Mouse (Mus musculus): ENCODE measurements around the gene Zfc3h1. TPM values are rescaled to one million over a fixed set of nuclear protein-coding genes. Genes with fewer than 3 reads are reported as not detected.

Gene Zfc3h1
- polyA plus RNA-seq (2016; fragmentation: Nextera tagmentation; extraction: Ambion mirVana): 26.1 and 26.7 TPM in 2 replicates

GRCm38 (mm10) chr10:115384221-115385017, at the start of gene Zfc3h1, which contains the start of gene Thap2:
Gene Zfc3h1 (plus strand): TSS chr10:115384959.
Gene Thap2 (minus strand): TSS chr10:115384443.
- H3K9ac ChIP-seq: peak within 1 kb of the TSS; percentile 94
- peaks cover 5% of the 10 kb centered on the region; the same call in 1 of the 2 replicates for H3K36me3 ChIP-seq (replicated peaks)
- ATAC-seq (ENCODE audit: low FRiP score): peak; percentile 96
- peak within 1 kb of the TSS; percentile 81 for H3K4me2 ChIP-seq
- H3K4me1 ChIP-seq: peaks cover 41% of the 10 kb centered on the region
- H3K27me3 ChIP-seq: no peaks in the 10 kb centered on the region
- H3K9me3 ChIP-seq: no peaks in the 10 kb centered on the region
- WGBS: under 1% methylated on average over 65 of the region's 65 CpGs
- peak within 1 kb of the TSS; percentile 99 for H3K27ac ChIP-seq
- peak within 1 kb of the TSS; percentile 90 for H3K4me3 ChIP-seq (replicated peaks)

GRCm38 (mm10) chr10:115336901-115337300, 47.9 kb upstream of the Zfc3h1 start:
- no peaks in the 10 kb centered on the region for H3K4me1 ChIP-seq
- peaks cover 9% of the 10 kb centered on the region for H3K36me3 ChIP-seq (replicated peaks)
- no peak overlapping the region for H3K4me3 ChIP-seq (replicated peaks)
- ATAC-seq (ENCODE audit: low FRiP score): no peak
- H3K27me3 ChIP-seq: no peaks in the 10 kb centered on the region
- H3K4me2 ChIP-seq: no peak overlapping the region
- no peak overlapping the region for H3K9ac ChIP-seq
- no peak overlapping the region for H3K27ac ChIP-seq
- H3K9me3 ChIP-seq: no peaks in the 10 kb centered on the region
- 88% methylated on average over 4 of the region's 4 CpGs for WGBS

- Histone ChIP-seq H3K9ac (no peak overlapping the region), H3K4me2 (no peak overlapping the region), H3K27ac (no peak overlapping the region), H3K27me3 (no peaks in the 10 kb centered on the region), H3K4me1 (no peaks in the 10 kb centered on the region), H3K9me3 (no peaks in the 10 kb centered on the region), H3K36me3 (replicated peaks) (peaks cover 30% of the 10 kb centered on the region), H3K4me3 (replicated peaks) (no peak overlapping the region)
- ATAC-seq (ENCODE audit: low FRiP score): no peak
- WGBS: 94% methylated on average over 7 of the region's 7 CpGs
These were observed 44.9 kb upstream of the Zfc3h1 start for GRCm38 (mm10) chr10:115339820-115340328.

- Histone ChIP-seq H3K4me1 (no peaks in the 10 kb centered on the region), H3K36me3 (replicated peaks) (peaks cover 45% of the 10 kb centered on the region), H3K4me2 (no peak overlapping the region), H3K9ac (no peak overlapping the region), H3K4me3 (replicated peaks) (no peak overlapping the region), H3K27me3 (no peaks in the 10 kb centered on the region), H3K27ac (no peak overlapping the region), H3K9me3 (no peaks in the 10 kb centered on the region)
- no peak for ATAC-seq (ENCODE audit: low FRiP score)
- 88% methylated on average over 4 of the region's 4 CpGs for WGBS
These were observed 41.9 kb upstream of the Zfc3h1 start for GRCm38 (mm10) chr10:115342771-115343425.

- Histone ChIP-seq H3K27ac (no peak overlapping the region), H3K27me3 (no peaks in the 10 kb centered on the region), H3K4me2 (no peak overlapping the region), H3K9me3 (no peaks in the 10 kb centered on the region), H3K9ac (no peak overlapping the region), H3K4me1 (0 out of 2 replicates have a peak, but pooled peaks cover 3% of the 10 kb centered on the region), H3K4me3 (replicated peaks) (no peak overlapping the region), H3K36me3 (replicated peaks) (peaks cover 36% of the 10 kb centered on the region)
- no peak for ATAC-seq (ENCODE audit: low FRiP score)
These were observed 38.3 kb upstream of the Zfc3h1 start for GRCm38 (mm10) chr10:115346444-115346843.

- no peaks in the 10 kb centered on the region for H3K27me3 ChIP-seq
These were observed 36.6 kb upstream of the Zfc3h1 start for GRCm38 (mm10) chr10:115348131-115348530.

GRCm38 (mm10) chr10:115349029-115349428, 35.7 kb upstream of the Zfc3h1 start:
- Histone ChIP-seq H3K27ac (no peak overlapping the region), H3K9ac (no peak overlapping the region), H3K36me3 (replicated peaks) (peaks cover 18% of the 10 kb centered on the region), H3K27me3 (no peaks in the 10 kb centered on the region), H3K4me2 (no peak overlapping the region), H3K4me3 (replicated peaks) (no peak overlapping the region), H3K9me3 (no peaks in the 10 kb centered on the region), H3K4me1 (0 out of 2 replicates have a peak, but pooled peaks cover 3% of the 10 kb centered on the region)
- 67% methylated on average over 10 of the region's 10 CpGs for WGBS
- ATAC-seq (ENCODE audit: low FRiP score): peak; percentile 49; the same call in 1 of the 2 replicates

More at GRCm38 (mm10) chr10:115348131-115348530, 36.6 kb upstream of the Zfc3h1 start:
- no peaks in the 10 kb centered on the region for H3K9me3 ChIP-seq
- H3K4me2 ChIP-seq: no peak overlapping the region
- WGBS: 86% methylated on average over 6 of the region's 6 CpGs
- 0 out of 2 replicates have a peak, but pooled peaks cover 3% of the 10 kb centered on the region for H3K4me1 ChIP-seq
- H3K9ac ChIP-seq: no peak overlapping the region
- no peak overlapping the region for H3K4me3 ChIP-seq (replicated peaks)
- no peak for ATAC-seq (ENCODE audit: low FRiP score)
- H3K36me3 ChIP-seq (replicated peaks): peaks cover 23% of the 10 kb centered on the region
- no peak overlapping the region for H3K27ac ChIP-seq

GRCm38 (mm10) chr10:115349509-115349908, 35.2 kb upstream of the Zfc3h1 start:
- peaks cover 18% of the 10 kb centered on the region for H3K36me3 ChIP-seq (replicated peaks)
- H3K9ac ChIP-seq: no peak overlapping the region
- 0 out of 2 replicates have a peak, but pooled peaks cover 3% of the 10 kb centered on the region for H3K4me1 ChIP-seq
- H3K27ac ChIP-seq: no peak overlapping the region
- H3K9me3 ChIP-seq: no peaks in the 10 kb centered on the region
- H3K4me2 ChIP-seq: no peak overlapping the region
- 89% methylated on average over 7 of the region's 7 CpGs for WGBS
- no peak overlapping the region for H3K4me3 ChIP-seq (replicated peaks)
- no peak for ATAC-seq (ENCODE audit: low FRiP score)
- H3K27me3 ChIP-seq: no peaks in the 10 kb centered on the region

GRCm38 (mm10) chr10:115350810-115351397, 33.9 kb upstream of the Zfc3h1 start:
- Histone ChIP-seq H3K9me3 (no peaks in the 10 kb centered on the region), H3K36me3 (replicated peaks) (peaks cover 8% of the 10 kb centered on the region), H3K4me2 (no peak overlapping the region), H3K27ac (no peak overlapping the region), H3K4me1 (0 out of 2 replicates have a peak, but pooled peaks cover 3% of the 10 kb centered on the region), H3K4me3 (replicated peaks) (no peak overlapping the region), H3K9ac (no peak overlapping the region), H3K27me3 (no peaks in the 10 kb centered on the region)
- no peak for ATAC-seq (ENCODE audit: low FRiP score)
- 78% methylated on average over 2 of the region's 2 CpGs for WGBS

- H3K4me2 ChIP-seq: no peak overlapping the region
- no peaks in the 10 kb centered on the region for H3K27me3 ChIP-seq
- no peak overlapping the region for H3K9ac ChIP-seq
- no peaks in the 10 kb centered on the region for H3K4me1 ChIP-seq
- no peak overlapping the region for H3K4me3 ChIP-seq (replicated peaks)
- WGBS: 58% methylated on average over 6 of the region's 6 CpGs
- ATAC-seq (ENCODE audit: low FRiP score): no peak
- peaks cover 8% of the 10 kb centered on the region; the same call in 1 of the 2 replicates for H3K36me3 ChIP-seq (replicated peaks)
- no peak overlapping the region for H3K27ac ChIP-seq
- no peaks in the 10 kb centered on the region for H3K9me3 ChIP-seq
These were observed 30.2 kb upstream of the Zfc3h1 start for GRCm38 (mm10) chr10:115354553-115354952.

- Histone ChIP-seq H3K27ac (no peak overlapping the region), H3K9ac (no peak overlapping the region), H3K4me1 (no peaks in the 10 kb centered on the region), H3K4me3 (replicated peaks) (no peak overlapping the region), H3K36me3 (replicated peaks) (peaks cover 8% of the 10 kb centered on the region; the same call in 1 of the 2 replicates), H3K4me2 (no peak overlapping the region), H3K27me3 (no peaks in the 10 kb centered on the region), H3K9me3 (no peaks in the 10 kb centered on the region)
- WGBS: 92% methylated on average over 6 of the region's 6 CpGs
- no peak for ATAC-seq (ENCODE audit: low FRiP score)
These were observed 29.7 kb upstream of the Zfc3h1 start for GRCm38 (mm10) chr10:115355016-115355415.

GRCm38 (mm10) chr10:115356106-115356505, 28.7 kb upstream of the Zfc3h1 start:
- Histone ChIP-seq H3K4me3 (replicated peaks) (no peak overlapping the region), H3K9ac (no peak overlapping the region), H3K4me2 (no peak overlapping the region), H3K9me3 (no peaks in the 10 kb centered on the region), H3K27ac (no peak overlapping the region), H3K27me3 (no peaks in the 10 kb centered on the region), H3K36me3 (replicated peaks) (peaks cover 8% of the 10 kb centered on the region; the same call in 1 of the 2 replicates), H3K4me1 (peaks cover 4% of the 10 kb centered on the region)
- WGBS: 85% methylated on average over 6 of the region's 7 CpGs
- ATAC-seq (ENCODE audit: low FRiP score): no peak

All from forebrain, embryonic 12.5 days (tissue).